Mouse (Mus musculus) E14TG2a.4 (cell line): ENCODE results near the gene Chodl.
A peak's percentile ranks its signal among the peaks of the same experiment; 100 is the strongest.

Source experiments
- H3K27me3 ChIP-seq: 2 replicates; pipeline ENCODE4 v1.6.1; 2014; ENCODE audit warnings: low read length, control low read depth; ENCODE audit not compliant: insufficient read depth
- H3K36me3 ChIP-seq: 2 replicates; pipeline ENCODE4 v1.6.1; 2014; ENCODE audit warnings: low read length, control low read depth; ENCODE audit not compliant: insufficient read depth
- H3K4me1 ChIP-seq: replicated peaks from 2 replicates; pipeline ENCODE4 v1.6.1; 2014; ENCODE audit warnings: low read depth, low read length, control low read depth
- H3K4me3 ChIP-seq: replicated peaks from 2 replicates; pipeline ENCODE4 v1.5.1; 2014; ENCODE audit warnings: mild to moderate bottlenecking, low read length
- H3K9me3 ChIP-seq: 2 replicates; pipeline ENCODE4 v1.6.1; 2014; ENCODE audit warnings: low read length, control low read depth
- CTCF ChIP-seq: conservative IDR thresholded peaks from 2 replicates; pipeline ENCODE4 v1.5.1; 2014; ENCODE audit warnings: low read length
- NANOG ChIP-seq: IDR thresholded peaks from 2 replicates; pipeline ENCODE4 v1.6.1; 2014; ENCODE audit warnings: borderline replicate concordance, low read length, mixed read lengths
- POU5F1 ChIP-seq: IDR thresholded peaks from 2 replicates; pipeline ENCODE4 v1.6.1; 2014; ENCODE audit warnings: low read length, borderline replicate concordance

Gene Chodl

GRCm38 (mm10) chr16:78930382-78931286, at the start of gene Chodl:
Gene Chodl, plus strand, starts transcription at chr16:78930948.
- H3K9me3 ChIP-seq = no peaks in the 10 kb centered on the region
- H3K36me3 ChIP-seq = no peaks in the 10 kb centered on the region
- TF ChIP-seq NANOG = no peak
- TF ChIP-seq CTCF = no peak
- TF ChIP-seq POU5F1 = no peak
- H3K27me3 ChIP-seq = peaks cover 22% of the 10 kb centered on the region
- peak within 1 kb of the TSS; percentile 70 for H3K4me3 ChIP-seq
- peaks cover 13% of the 10 kb centered on the region; the same call in 1 of the 2 replicates for H3K4me1 ChIP-seq

DNA sequence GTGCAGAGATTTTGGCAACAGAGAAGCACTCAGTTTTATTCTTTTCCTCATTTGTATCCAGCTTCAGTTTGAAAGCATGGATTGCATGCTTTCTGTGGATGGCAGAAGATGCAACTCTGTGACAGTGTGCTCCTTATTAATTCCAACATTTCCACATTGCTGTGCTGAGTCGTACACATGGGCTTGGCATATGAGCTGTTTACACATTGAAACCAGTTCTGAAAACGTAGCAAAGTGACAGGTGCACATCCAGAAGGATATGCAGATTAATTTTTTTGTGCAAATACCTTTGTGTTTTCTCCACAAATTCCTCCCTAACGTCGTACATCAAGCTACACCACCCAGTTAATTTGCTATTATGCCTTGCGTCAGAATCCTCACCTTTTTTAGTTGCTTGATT, 8.1 kb upstream of the Chodl start:
- Histone ChIP-seq H3K27me3 (no peaks in the 10 kb centered on the region), H3K36me3 (no peaks in the 10 kb centered on the region), H3K9me3 (no peaks in the 10 kb centered on the region), H3K4me3 (no peak overlapping the region), H3K4me1 (no peaks in the 10 kb centered on the region)
- TF ChIP-seq POU5F1 (no peak), NANOG (no peak), CTCF (no peak)

- TF ChIP-seq POU5F1 = no peak
- TF ChIP-seq NANOG = no peak
Observed at GRCm38 (mm10) chr16:78931287-78932025, 708 bp downstream of the Chodl start.

DNA sequence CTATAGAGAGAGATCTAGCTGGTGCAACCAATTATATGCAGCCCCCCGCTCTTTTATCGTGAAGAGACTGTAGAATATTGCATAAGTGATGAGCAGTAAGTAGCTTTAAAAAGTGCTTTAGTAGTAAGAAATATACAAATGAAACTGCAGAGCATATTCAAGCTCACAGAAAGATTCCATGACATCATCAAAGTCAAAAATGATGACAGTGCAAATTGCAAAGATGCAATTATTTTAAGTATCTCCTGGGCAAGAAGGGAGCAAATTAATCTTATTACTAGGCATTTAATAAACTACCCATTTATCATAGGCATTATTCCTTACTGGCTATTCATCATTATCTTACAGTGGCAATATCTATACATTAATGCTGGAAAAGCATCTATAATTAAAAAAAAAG, 3.5 kb downstream of the Chodl start:
- H3K36me3 ChIP-seq = no peaks in the 10 kb centered on the region
- no peaks in the 10 kb centered on the region for H3K9me3 ChIP-seq
- H3K27me3 ChIP-seq = peaks cover 22% of the 10 kb centered on the region
- no peak for TF ChIP-seq CTCF
- no peak for TF ChIP-seq NANOG
- TF ChIP-seq POU5F1 = no peak
- no peak overlapping the region for H3K4me3 ChIP-seq
- H3K4me1 ChIP-seq = peaks cover 13% of the 10 kb centered on the region; the same call in 1 of the 2 replicates

More at GRCm38 (mm10) chr16:78931287-78932025, 708 bp downstream of the Chodl start:
- Histone ChIP-seq H3K9me3 (no peaks in the 10 kb centered on the region), H3K4me1 (peaks cover 13% of the 10 kb centered on the region; the same call in 1 of the 2 replicates), H3K27me3 (peaks cover 22% of the 10 kb centered on the region), H3K36me3 (no peaks in the 10 kb centered on the region), H3K4me3 (peak overlapping the region; percentile 70)

GRCm38 (mm10) chr16:78937755-78938154, 7.0 kb downstream of the Chodl start:
- H3K9me3 ChIP-seq = no peaks in the 10 kb centered on the region
- TF ChIP-seq NANOG (no peak), CTCF (no peak), POU5F1 (no peak)

GRCm38 (mm10) chr16:78950359-78950758, 19.6 kb downstream of the Chodl start:
- Histone ChIP-seq H3K9me3 (no peaks in the 10 kb centered on the region), H3K4me1 (0 out of 2 replicates have a peak, but pooled peaks cover 7% of the 10 kb centered on the region), H3K36me3 (no peaks in the 10 kb centered on the region), H3K4me3 (no peak overlapping the region), H3K27me3 (no peaks in the 10 kb centered on the region)
- TF ChIP-seq POU5F1 (no peak), NANOG (no peak), CTCF (no peak)

More at GRCm38 (mm10) chr16:78937755-78938154, 7.0 kb downstream of the Chodl start:
- Histone ChIP-seq H3K4me3 (no peak overlapping the region), H3K36me3 (no peaks in the 10 kb centered on the region), H3K27me3 (no peaks in the 10 kb centered on the region), H3K4me1 (no peaks in the 10 kb centered on the region)

GRCm38 (mm10) chr16:78957434-78957833, 26.7 kb downstream of the Chodl start:
- TF ChIP-seq NANOG (no peak), POU5F1 (no peak), CTCF (no peak)
- no peak overlapping the region for H3K4me3 ChIP-seq
- H3K27me3 ChIP-seq = no peaks in the 10 kb centered on the region
- no peaks in the 10 kb centered on the region for H3K9me3 ChIP-seq
- H3K36me3 ChIP-seq = no peaks in the 10 kb centered on the region
- 0 out of 2 replicates have a peak, but pooled peaks cover 3% of the 10 kb centered on the region for H3K4me1 ChIP-seq

DNA sequence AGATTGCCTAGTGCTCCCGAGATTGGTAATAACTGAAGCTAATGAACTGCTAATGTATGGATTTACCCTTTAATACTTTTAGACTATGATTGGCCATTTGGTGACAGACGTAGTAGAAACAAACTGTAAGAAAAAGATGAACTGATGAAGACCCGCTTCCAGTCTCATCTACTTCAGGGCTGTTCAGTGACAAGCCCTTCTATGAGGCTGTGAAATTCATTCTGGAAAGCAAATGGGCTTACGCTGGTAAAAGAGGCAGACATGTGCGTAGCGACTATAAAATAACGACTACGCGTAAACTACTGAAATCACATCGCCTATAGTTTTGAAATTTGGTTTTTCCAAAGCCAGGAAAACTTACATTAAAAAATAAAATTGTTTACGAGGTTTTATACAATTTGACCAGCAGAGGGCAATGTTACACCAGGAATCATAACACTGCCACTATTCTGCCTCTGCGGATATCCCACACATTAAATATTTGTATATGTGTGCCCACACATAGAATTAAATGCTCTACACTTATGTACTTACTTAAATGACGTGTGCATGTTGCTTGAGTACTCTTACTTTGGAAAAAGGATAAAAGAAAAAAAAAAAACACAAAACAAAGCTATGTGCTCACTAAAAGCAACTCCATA, 38.5 kb downstream of the Chodl start:
- Histone ChIP-seq H3K27me3 (no peaks in the 10 kb centered on the region), H3K9me3 (no peaks in the 10 kb centered on the region), H3K4me3 (no peak overlapping the region), H3K36me3 (no peaks in the 10 kb centered on the region), H3K4me1 (no peaks in the 10 kb centered on the region)
- no peak for TF ChIP-seq POU5F1
- TF ChIP-seq CTCF = peak; percentile 18
